Mouse (Mus musculus) embryonic facial prominence, embryonic 10.5 days (tissue): Measurements from ENCODE around the gene Kcnmb4. TPM values are rescaled to one million over a fixed set of nuclear protein-coding genes. Genes with fewer than 3 reads are reported as not detected.

Experiments
- DNase-seq: peaks from one replicate; pipeline ENCODE4 v3.0.0-alpha.2; 2017; ENCODE audit warnings: low spot score
- H3K27ac ChIP-seq: fragments of 300-500 bp; sonication (generic); replicated peaks from 2 replicates; pipeline ENCODE4 v1.5.1; 2016; ENCODE audit warnings: mild to moderate bottlenecking
- H3K27me3 ChIP-seq: fragments of 300-500 bp; sonication (generic); replicated peaks from 2 replicates; pipeline ENCODE4 v1.6.1; 2016; ENCODE audit warnings: low read depth, mild to moderate bottlenecking; ENCODE audit not compliant: poor library complexity, severe bottlenecking
- H3K36me3 ChIP-seq: fragments of 300-500 bp; sonication (generic); replicated peaks from 2 replicates; pipeline ENCODE4 v1.6.1; 2016; ENCODE audit warnings: mild to moderate bottlenecking, moderate library complexity
- H3K4me1 ChIP-seq: fragments of 300-500 bp; sonication (generic); 2 replicates; pipeline ENCODE4 v1.6.1; 2016
- H3K4me3 ChIP-seq: fragments of 300-500 bp; sonication (generic); 2 replicates; pipeline ENCODE4 v1.5.1; 2016; ENCODE audit warnings: mild to moderate bottlenecking, moderate library complexity
- H3K9me3 ChIP-seq: fragments of 300-500 bp; sonication (generic); 2 replicates; pipeline ENCODE4 v1.6.1; 2016; ENCODE audit warnings: mild to moderate bottlenecking
- WGBS: fragments of 180-500 bp; shearing (Covaris S2); methylation state at CpG from one replicate; pipeline ENCODE4 v1.1.7; 2016; 5-methylcytosine and 5-hydroxymethylcytosine counted together
- polyA plus RNA-seq: library from polyadenylated mRNA; unstranded; fragments of >200 nt; fragmentation: Nextera tagmentation; extraction: Ambion mirVana; gene quantifications from 2 replicates; pipeline ENCODE4 v1.2.1, GENCODE M21; 2016

Kcnmb4 gene
- polyA plus RNA-seq, 1 experiment from 2014 or later, result 10.6 TPM

- 91% methylated on average over 3 of the region's 3 CpGs for WGBS
- no peak for DNase-seq
- no peak overlapping the region for H3K4me3 ChIP-seq
Measured at GRCm38 (mm10) chr10:116476559-116476958, 2.9 kb upstream of the Kcnmb4 start.

GRCm38 (mm10) chr10:116475725-116476124, 2.0 kb upstream of the Kcnmb4 start:
- Histone ChIP-seq H3K4me1 (peaks cover 28% of the 10 kb centered on the region), H3K4me3 (no peak overlapping the region), H3K27me3 (peaks cover 19% of the 10 kb centered on the region), H3K36me3 (peaks cover 2% of the 10 kb centered on the region; the same call in 1 of the 2 replicates), H3K9me3 (peaks cover 5% of the 10 kb centered on the region; the same call in 1 of the 2 replicates), H3K27ac (no peak overlapping the region)
- no peak for DNase-seq
- WGBS, result 70% methylated on average over 6 of the region's 6 CpGs

More at GRCm38 (mm10) chr10:116476559-116476958, 2.9 kb upstream of the Kcnmb4 start:
- peaks cover 28% of the 10 kb centered on the region for H3K4me1 ChIP-seq
- peaks cover 5% of the 10 kb centered on the region; the same call in 1 of the 2 replicates for H3K9me3 ChIP-seq
- peaks cover 19% of the 10 kb centered on the region for H3K27me3 ChIP-seq
- no peak overlapping the region for H3K27ac ChIP-seq
- H3K36me3 ChIP-seq, result peaks cover 4% of the 10 kb centered on the region; the same call in 1 of the 2 replicates

DNA sequence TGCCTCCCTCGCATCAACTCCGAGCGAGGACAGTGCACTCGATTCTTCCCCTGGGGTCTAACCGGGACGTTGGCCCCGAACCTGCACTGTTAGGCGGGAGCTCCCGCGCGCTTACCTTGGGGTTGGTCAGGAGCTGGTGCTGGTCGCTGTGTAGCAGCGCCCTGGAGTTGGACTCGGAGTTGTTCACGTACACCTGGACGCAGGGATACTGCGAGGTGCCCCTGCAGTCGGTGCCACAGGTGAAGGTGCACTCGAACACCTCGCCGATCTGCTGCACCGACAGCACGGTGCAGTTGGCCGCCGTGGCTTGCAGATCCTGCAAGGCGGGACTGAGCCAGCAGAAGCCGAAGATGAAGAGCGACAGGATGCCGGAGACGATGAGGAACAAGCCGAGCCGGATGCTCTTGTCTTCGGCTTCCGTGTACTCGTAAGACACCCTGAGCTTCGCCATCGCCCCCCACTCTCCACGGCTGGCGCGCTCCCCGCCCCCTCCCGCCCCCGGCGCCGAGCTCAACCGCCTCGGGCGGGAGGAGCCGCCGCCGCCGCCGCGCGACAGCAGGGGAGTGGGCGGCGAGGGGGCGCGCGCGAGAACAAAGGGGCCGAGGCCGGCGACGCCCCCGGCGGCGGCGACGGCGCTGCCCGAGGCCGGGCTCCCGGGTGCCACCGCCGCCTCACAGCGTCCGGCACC, 463 bp downstream of the Kcnmb4 start:
- peak; percentile 76 for DNase-seq
- WGBS, result under 1% methylated on average over 77 of the region's 78 CpGs
- peak overlapping the region; percentile 73 for H3K4me3 ChIP-seq
- peaks cover 19% of the 10 kb centered on the region for H3K27me3 ChIP-seq
- H3K4me1 ChIP-seq, result peaks cover 28% of the 10 kb centered on the region
- H3K36me3 ChIP-seq, result no peaks in the 10 kb centered on the region
- peak overlapping the region; percentile 91 for H3K27ac ChIP-seq
- H3K9me3 ChIP-seq, result peaks cover 5% of the 10 kb centered on the region; the same call in 1 of the 2 replicates

GRCm38 (mm10) chr10:116472579-116472978, 1.1 kb downstream of the Kcnmb4 start:
- no peak for DNase-seq
- Histone ChIP-seq H3K36me3 (no peaks in the 10 kb centered on the region), H3K4me1 (peaks cover 28% of the 10 kb centered on the region), H3K4me3 (peak overlapping the region; percentile 73), H3K9me3 (peaks cover 5% of the 10 kb centered on the region; the same call in 1 of the 2 replicates), H3K27me3 (peaks cover 19% of the 10 kb centered on the region), H3K27ac (peak overlapping the region; percentile 91)
- 9% methylated on average over 5 of the region's 5 CpGs for WGBS

DNA sequence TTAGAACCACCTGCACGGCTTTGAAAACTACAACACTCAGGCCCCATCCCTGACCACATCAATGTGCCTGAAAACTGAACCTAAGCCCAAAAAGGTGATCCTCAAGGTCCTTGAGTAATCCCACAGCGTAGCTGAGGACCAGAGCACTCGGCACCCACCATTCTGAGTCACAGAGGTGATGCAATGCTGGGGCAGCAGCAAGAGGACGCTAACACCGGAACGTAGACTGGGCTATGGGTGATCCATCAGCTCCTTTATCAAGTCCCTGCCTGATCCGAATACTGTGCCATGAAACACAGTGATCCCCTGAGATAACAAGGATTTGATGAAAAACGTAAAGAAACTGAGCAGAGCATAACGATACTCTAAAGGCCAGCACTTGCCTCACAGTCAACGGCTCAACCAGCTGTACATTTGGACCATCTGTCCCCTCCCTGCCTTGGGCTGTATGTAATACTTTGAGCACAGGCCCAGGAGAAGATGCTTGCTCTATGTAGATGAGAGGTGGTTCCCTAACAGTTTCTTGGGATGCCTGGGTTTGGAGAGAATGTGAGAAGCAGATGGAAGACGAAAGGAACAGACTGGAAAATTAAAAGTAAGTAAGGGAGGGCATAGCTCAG, 3.3 kb downstream of the Kcnmb4 start:
- Histone ChIP-seq H3K4me3 (no peak overlapping the region), H3K36me3 (no peaks in the 10 kb centered on the region), H3K27ac (no peak overlapping the region), H3K27me3 (peaks cover 19% of the 10 kb centered on the region; the same call in 1 of the 2 replicates), H3K9me3 (no peaks in the 10 kb centered on the region), H3K4me1 (peaks cover 23% of the 10 kb centered on the region)
- no peak for DNase-seq
- 91% methylated on average over 11 of the region's 11 CpGs for WGBS

GRCm38 (mm10) chr10:116468094-116468493, 5.6 kb downstream of the Kcnmb4 start:
- Histone ChIP-seq H3K27me3 (peaks cover 9% of the 10 kb centered on the region; the same call in 1 of the 2 replicates), H3K27ac (no peak overlapping the region), H3K36me3 (peaks cover under 1% of the 10 kb centered on the region), H3K4me1 (peaks cover 12% of the 10 kb centered on the region), H3K4me3 (no peak overlapping the region), H3K9me3 (no peaks in the 10 kb centered on the region)
- WGBS, result 79% methylated on average over 5 of the region's 5 CpGs
- DNase-seq, result no peak

GRCm38 (mm10) chr10:116463753-116464345, 9.8 kb downstream of the Kcnmb4 start:
- Histone ChIP-seq H3K27ac (no peak overlapping the region), H3K36me3 (peaks cover 8% of the 10 kb centered on the region), H3K4me3 (no peak overlapping the region), H3K4me1 (no peaks in the 10 kb centered on the region), H3K9me3 (no peaks in the 10 kb centered on the region), H3K27me3 (no peaks in the 10 kb centered on the region)
- DNase-seq, result no peak
- 92% methylated on average over 12 of the region's 12 CpGs for WGBS

GRCm38 (mm10) chr10:116461443-116461842, 12.2 kb downstream of the Kcnmb4 start:
- H3K27ac ChIP-seq, result no peak overlapping the region
- peaks cover 4% of the 10 kb centered on the region; the same call in 1 of the 2 replicates for H3K9me3 ChIP-seq
- H3K36me3 ChIP-seq, result peaks cover 13% of the 10 kb centered on the region
- no peaks in the 10 kb centered on the region for H3K4me1 ChIP-seq
- no peak overlapping the region for H3K4me3 ChIP-seq
- no peak for DNase-seq
- H3K27me3 ChIP-seq, result no peaks in the 10 kb centered on the region
- 92% methylated on average over 9 of the region's 9 CpGs for WGBS

DNA sequence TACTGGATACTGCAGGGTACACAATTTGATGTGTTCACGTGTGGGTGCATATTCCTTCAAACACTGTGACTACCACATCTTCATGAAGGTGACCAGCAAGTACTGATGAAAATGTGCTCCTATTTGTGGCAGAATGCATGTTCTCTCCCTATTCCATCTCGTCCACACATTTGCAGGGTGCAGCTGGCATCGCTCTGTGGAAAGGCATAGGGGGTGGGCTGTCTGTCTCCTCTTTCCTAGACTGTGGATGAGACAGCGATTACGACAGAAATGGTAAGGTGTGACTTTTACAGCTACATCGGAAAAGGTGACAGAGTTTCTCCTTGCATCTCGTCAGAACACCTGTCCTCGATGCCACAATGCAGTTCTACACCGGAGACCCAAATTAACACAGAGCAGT, 14.9 kb downstream of the Kcnmb4 start:
- peaks cover 5% of the 10 kb centered on the region; the same call in 1 of the 2 replicates for H3K9me3 ChIP-seq
- H3K27me3 ChIP-seq, result no peaks in the 10 kb centered on the region
- H3K27ac ChIP-seq, result no peak overlapping the region
- peaks cover 20% of the 10 kb centered on the region for H3K36me3 ChIP-seq
- 95% methylated on average over 9 of the region's 9 CpGs for WGBS
- H3K4me3 ChIP-seq, result no peak overlapping the region
- H3K4me1 ChIP-seq, result no peaks in the 10 kb centered on the region
- no peak for DNase-seq

DNA sequence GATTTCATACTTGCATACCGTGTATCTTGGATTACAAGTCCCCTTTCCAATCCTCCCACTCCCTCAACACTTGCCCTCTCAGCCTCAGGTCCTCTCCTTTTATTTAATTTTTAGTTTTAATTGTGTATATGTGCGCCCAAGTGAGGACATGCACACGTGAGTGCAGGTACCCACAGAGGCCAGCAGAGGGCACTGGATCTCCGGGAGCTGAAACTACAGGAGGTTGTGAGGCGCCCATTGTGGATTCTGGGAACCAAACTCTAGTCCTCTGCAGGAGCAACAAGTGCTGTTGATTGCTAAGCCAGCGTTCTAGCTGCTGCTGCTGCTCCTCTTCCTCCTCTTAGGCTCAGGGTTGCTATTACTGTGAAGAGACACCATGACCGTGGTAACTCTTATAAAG, 20.9 kb downstream of the Kcnmb4 start:
- Histone ChIP-seq H3K4me3 (no peak overlapping the region), H3K9me3 (peaks cover 9% of the 10 kb centered on the region; the same call in 1 of the 2 replicates), H3K4me1 (0 out of 2 replicates have a peak, but pooled peaks cover 3% of the 10 kb centered on the region), H3K27ac (no peak overlapping the region), H3K27me3 (no peaks in the 10 kb centered on the region), H3K36me3 (peaks cover 16% of the 10 kb centered on the region)
- DNase-seq, result peak; percentile 6
- 92% methylated on average over 7 of the region's 7 CpGs for whole genome bisulfite sequencing

DNA sequence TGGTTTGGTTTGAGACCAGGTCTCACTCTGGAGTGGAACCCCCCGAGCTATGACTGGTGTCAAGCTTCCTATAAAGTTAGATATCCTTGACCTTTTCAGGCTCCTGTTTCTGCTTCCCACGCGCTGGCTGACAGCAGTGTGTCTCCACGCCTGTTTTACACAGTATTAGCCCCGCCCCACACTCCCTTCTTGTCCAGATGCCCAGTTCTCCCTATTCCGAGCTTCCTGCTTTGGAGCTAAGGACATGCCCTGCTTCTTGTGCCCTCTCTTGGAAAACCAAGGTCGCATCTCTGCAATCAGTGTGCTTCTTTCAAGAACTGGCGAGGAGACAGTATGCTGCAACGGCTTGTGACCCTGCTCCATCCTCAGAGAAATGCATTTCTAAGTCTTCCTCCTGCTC, 23.1 kb downstream of the Kcnmb4 start:
- H3K4me1 ChIP-seq, result 0 out of 2 replicates have a peak, but pooled peaks cover 3% of the 10 kb centered on the region

GRCm38 (mm10) chr10:116448166-116448565, 25.5 kb downstream of the Kcnmb4 start:
- peaks cover 4% of the 10 kb centered on the region; the same call in 1 of the 2 replicates for H3K9me3 ChIP-seq
- peak; percentile 5 for DNase-seq
- H3K27me3 ChIP-seq, result no peaks in the 10 kb centered on the region
- H3K36me3 ChIP-seq, result peaks cover 17% of the 10 kb centered on the region
- 0 out of 2 replicates have a peak, but pooled peaks cover 3% of the 10 kb centered on the region for H3K4me1 ChIP-seq
- 95% methylated on average over 12 of the region's 12 CpGs for WGBS
- no peak overlapping the region for H3K27ac ChIP-seq
- no peak overlapping the region for H3K4me3 ChIP-seq

More for the DNA sequence above, 23.1 kb downstream of the Kcnmb4 start:
- Histone ChIP-seq H3K27me3 (no peaks in the 10 kb centered on the region), H3K36me3 (peaks cover 8% of the 10 kb centered on the region; the same call in 1 of the 2 replicates), H3K4me3 (no peak overlapping the region), H3K9me3 (peaks cover 4% of the 10 kb centered on the region; the same call in 1 of the 2 replicates), H3K27ac (no peak overlapping the region)
- DNase-seq, result peak; percentile 7
- 77% methylated on average over 9 of the region's 9 CpGs for WGBS
